Mouse (Mus musculus): ENCODE data around the gene Snu13. TPM values are rescaled to one million over a fixed set of nuclear protein-coding genes. Genes with fewer than 3 reads are reported as not detected.

Snu13 gene
- 162 TPM for polyA plus RNA-seq (2017; shearing (Covaris generic))

DNA sequence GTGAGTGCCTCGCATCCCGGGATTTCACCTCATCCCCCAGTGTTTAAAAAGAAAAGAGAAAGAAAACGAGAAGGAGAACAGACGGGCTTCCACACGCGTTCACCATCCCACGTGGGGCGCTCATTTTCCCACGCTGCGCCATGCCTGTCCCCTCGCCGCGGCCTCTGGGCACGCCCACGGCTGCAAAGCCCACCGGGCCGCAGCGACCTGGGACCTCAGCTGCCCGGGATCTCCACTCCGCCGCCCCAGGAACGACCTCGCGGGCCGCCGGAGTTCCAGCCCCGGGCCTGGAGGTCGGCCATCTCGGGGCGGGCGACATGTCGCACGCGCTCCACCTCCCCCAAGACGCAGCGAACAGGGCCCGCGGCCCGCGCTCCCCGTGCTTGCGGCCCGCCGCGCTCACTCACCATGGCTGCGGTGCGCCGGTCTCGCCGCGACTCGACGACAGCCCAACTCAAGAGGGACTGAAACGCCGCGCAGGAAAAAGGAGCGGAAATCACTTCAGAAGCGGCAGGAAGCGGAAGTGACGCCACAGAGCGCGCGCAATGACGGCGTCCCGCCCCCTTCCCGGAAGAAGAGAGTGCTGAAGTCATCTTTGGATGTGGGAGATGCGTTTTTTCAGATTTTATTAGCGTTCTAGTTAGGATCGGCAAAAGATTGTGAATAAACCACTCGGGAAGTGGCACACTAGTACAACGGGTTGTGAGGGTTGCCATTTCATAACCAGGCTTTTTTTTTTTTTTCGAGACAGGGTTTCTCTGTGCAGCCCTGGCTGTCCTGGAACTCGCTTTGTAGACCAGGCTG, at the start of gene Snu13:
Gene Snu13, minus strand, starts transcription at position 519 of the 804 bp plus-strand sequence.

DNA sequence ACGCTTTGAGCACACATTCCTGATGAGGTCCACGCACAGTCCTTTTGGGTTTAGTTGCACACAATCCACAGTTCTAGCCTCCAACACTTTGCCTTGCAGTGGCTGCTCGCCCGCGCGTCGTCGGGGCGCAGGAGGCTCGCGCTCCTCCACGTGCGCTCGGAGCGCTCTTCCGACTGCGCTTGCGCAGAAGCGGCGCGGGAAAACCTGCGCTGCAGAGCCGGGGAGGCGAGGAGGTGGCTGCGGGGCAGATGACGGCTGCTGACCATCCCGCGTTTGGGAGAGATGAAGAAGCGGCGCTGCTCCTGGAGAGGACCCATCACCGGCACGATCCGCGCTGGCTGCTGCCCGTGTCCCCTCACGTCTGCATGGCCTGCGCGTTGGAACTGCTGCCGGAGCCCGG, 22.5 kb upstream of the Snu13 start, which contains the start of gene Mei1:
Gene Mei1, plus strand, starts transcription at position 99 of the 400 bp plus-strand sequence.

DNA sequence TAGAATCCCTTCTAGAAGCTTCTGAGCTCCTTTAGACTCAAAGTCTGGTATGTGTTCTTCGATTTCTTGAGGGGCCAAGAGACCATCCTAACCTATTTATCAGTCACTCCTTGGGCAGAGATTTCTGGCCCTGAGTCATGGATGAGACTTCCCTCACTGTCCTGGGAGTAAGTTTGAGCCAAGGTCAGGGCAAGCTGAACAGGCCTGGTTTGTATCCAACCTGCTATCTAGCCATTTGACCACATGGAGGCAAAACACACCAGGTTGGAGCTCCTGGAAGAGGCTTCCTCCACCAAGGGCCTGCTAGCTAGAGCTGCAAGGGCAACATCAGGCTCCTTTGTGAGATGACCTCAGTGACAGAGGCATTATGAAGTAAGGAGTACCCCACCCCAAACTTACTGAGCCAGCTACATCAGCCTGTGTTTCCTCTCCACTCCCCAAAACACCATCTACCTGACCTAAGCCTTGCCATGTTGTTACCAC, 11.4 kb upstream of the Snu13 start, which contains the start of gene 4930407I10Rik:
Gene 4930407I10Rik, plus strand, starts transcription at position 433 of the 483 bp plus-strand sequence.

DNA sequence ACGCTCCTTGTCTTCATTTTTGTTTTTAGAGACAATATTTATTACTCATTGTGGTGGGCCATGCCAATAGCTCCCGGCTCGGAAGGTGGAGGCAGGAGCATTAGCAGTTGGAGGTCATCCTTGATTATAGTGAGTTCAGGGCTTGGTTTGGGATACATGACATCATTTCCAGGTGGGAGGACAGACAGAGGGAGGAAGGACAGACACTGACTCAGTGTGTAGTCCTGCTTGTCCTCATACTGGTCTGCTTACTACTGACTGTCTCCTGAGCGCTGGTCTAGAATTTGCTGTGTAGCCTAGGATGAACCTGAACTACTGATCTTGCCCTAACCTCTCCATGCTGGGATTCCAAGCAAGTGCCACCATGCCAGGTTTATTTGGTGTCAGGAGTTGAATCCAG, 13.6 kb downstream of the Snu13 start, which contains the start of gene Desi1:
Gene Desi1, minus strand, starts transcription at position 101 of the 400 bp plus-strand sequence.

Other genes with a start within 250 kb of the Snu13 start
- gene Tef, start 245.2 kb downstream of the Snu13 start, polyA plus RNA-seq (2017; shearing (Covaris generic)) = 30.5 TPM
- 235 TPM for gene Tob2, start 188.8 kb downstream of the Snu13 start, polyA plus RNA-seq (2017; shearing (Covaris generic))
- 76.0 TPM for gene Phf5a, start 175.7 kb downstream of the Snu13 start, polyA plus RNA-seq (2017; shearing (Covaris generic))
- gene Aco2, start 175.3 kb downstream of the Snu13 start, polyA plus RNA-seq (2017; shearing (Covaris generic)) = 132 TPM
- 35.3 TPM for gene Polr3h, start 121.4 kb downstream of the Snu13 start, polyA plus RNA-seq (2017; shearing (Covaris generic))
- gene Csdc2, start 110.8 kb downstream of the Snu13 start, polyA plus RNA-seq (2017; shearing (Covaris generic)) = not detected
- 11.2 TPM for gene Pmm1, start 86.7 kb downstream of the Snu13 start, polyA plus RNA-seq (2017; shearing (Covaris generic))
- not detected for gene 1700029P11Rik, start 67.1 kb downstream of the Snu13 start, polyA plus RNA-seq (2017; shearing (Covaris generic))
- gene Xrcc6, start 59.8 kb downstream of the Snu13 start, polyA plus RNA-seq (2017; shearing (Covaris generic)) = 50.4 TPM
- gene Desi1, start 13.7 kb downstream of the Snu13 start, polyA plus RNA-seq (2017; shearing (Covaris generic)) = 30.8 TPM
- not detected for gene 4930407I10Rik, start 11.6 kb upstream of the Snu13 start, polyA plus RNA-seq (2017; shearing (Covaris generic))
- gene Mei1, start 22.4 kb upstream of the Snu13 start, polyA plus RNA-seq (2017; shearing (Covaris generic)) = not detected
- gene Ccdc134, start 80.3 kb upstream of the Snu13 start, polyA plus RNA-seq (2017; shearing (Covaris generic)) = 36.0 TPM
- gene Srebf2, start 99.6 kb upstream of the Snu13 start, polyA plus RNA-seq (2017; shearing (Covaris generic)) = 196 TPM
- gene Shisa8, start 165.2 kb upstream of the Snu13 start, polyA plus RNA-seq (2017; shearing (Covaris generic)) = 0.44 TPM
- gene Tnfrsf13c, start 176.8 kb upstream of the Snu13 start, polyA plus RNA-seq (2017; shearing (Covaris generic)) = 0.77 TPM
- 3.2 TPM for gene Cenpm, start 197.2 kb upstream of the Snu13 start, polyA plus RNA-seq (2017; shearing (Covaris generic))
- gene 1500009C09Rik, start 204.8 kb upstream of the Snu13 start, polyA plus RNA-seq (2017; shearing (Covaris generic)) = not detected
- gene Sept3, start 227.3 kb upstream of the Snu13 start, polyA plus RNA-seq (2017; shearing (Covaris generic)) = not detected

Measured in naive thymus-derived CD4-positive, alpha-beta T cell, adult 5 months (primary cell).